Mouse (Mus musculus) lung, adult 10 weeks (tissue): ENCODE measurements around the gene Ppp4r1. TPM values are rescaled to one million over a fixed set of nuclear protein-coding genes. Genes with fewer than 3 reads are reported as not detected.

Source experiments
- polyA plus RNA-seq: library from polyadenylated mRNA; stranded (reverse); fragments of 350-450 nt; fragmentation: Illumina TruSeq; extraction: RNeasy Lipid Tissue Mini Kit (QIAGEN cat#74804); gene quantifications from one replicate; pipeline ENCODE4 v1.2.3, GENCODE M21; 2014; ENCODE audit warnings: low read depth, low replicate concordance; ENCODE audit not compliant: insufficient read depth

The Ppp4r1 gene
- polyA plus RNA-seq = 22.6 TPM

DNA sequence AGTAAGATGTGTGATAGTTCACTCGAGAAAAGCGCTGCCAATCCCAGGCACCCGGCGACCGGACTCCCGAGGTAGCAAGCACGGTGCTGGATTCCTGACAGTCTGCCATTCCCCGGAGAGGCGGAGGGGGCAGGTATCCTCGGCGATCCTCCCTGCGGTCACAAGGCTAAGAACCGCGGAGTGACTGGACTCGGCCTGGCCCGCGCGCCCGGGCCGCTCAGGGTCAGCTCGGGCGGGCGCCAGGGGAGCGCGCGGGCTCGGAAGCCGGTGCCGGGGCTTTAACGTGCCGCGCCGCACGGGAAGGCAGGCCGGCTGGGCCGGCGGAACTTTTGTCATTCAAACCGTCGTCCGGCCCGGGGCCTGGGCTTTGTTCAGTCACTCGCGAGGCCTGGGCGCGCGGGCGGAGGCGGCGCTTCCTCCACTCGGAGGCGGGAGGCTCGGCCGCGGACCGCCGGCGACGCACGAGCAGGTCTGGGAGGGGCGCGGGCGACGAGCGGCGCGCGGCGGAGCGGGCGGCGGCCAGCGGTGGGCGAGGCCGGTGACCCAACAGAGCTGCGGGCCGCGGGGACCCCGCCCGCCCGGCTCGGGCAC is at the start of gene Ppp4r1:
TSS of gene Ppp4r1 (plus strand) at position 23 of the 591 bp plus-strand sequence.

DNA sequence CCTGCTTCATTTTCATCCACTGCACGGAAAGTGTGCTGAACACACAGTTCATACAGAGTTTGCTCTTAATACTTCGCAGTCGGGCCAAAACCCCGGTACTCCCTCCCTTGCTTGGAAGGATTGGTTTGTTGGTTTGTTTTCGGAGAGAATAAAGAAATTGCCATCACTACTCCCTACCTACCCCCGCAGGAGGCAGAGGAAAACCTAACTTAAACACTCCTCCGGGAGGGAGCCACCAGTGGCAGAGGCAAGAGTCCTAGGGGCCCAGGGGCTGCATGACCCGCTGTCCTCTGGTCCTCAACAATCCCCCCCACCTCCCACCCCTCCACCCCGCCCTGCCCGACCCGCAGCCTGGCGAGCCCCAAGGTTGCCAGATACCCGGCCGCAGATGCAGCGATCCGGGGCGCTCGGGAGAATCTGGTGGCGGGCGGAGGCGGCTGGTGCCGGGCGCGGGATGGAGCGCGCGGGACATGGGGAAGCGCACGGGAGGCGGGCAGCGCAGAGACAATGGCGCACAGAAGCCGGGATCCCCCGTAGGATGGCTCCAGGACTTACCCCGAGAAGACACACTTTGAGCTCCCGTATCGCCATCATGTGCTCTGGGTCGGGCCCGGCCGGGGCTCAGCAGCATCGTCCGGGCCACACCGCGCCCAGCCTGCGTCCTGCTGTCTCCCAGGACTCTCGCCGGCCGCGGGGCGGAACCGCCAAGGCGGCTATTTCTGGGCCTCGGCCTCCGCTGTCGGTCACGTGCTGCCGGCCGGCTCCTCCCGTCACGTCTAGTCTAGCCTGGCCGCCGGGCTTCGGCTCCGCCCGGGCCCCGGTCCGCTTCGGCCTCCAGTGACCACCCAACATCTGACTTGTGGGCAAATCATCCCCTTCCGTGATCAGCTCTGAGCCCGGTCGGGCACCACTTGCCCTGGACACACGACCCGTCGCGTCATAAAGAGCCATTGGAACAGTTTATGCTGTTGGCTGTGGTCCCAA is 10.1 kb upstream of the Ppp4r1 start, which contains the start of gene Rab31:
TSS of gene Rab31 (minus strand) at position 802 of the 984 bp plus-strand sequence.

DNA sequence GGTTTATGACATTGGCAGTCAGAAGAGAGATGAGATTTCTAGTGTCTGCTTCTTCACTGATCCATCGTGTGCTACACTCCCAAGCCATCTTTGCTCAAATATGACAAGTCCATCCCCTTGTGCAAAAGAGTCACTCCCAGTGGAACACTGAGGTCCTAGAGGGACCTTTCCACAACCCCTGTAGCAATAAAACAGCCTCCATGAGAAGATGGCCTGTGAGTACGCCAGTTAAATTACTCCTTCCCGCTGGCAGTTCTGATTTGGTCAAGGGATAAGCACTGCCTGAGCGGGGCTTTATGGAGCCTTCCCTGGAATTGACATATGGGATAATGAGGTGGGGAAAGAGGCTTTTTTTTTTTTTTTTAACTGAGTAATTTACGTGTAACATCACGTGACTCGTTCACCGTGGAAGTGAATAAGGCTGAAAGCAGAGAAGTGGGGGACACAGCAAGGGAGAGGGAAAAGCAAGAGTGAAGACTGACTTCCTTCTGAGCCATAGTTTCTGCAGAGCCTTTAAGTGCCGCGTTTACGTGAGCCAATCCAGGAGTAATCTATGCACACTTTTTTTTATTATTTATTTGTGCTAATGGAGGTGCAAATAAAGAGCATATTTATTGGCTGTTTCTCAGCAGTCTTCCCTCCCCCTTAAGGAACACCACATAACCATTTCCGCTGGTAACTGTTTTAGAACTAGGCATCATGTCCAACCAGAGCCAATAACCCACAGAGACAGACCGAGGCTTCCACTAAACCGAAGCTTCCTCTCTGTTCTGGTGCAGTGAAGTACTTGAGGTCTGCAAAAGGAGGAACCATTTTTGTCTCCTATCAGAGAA is 103.5 kb downstream of the Ppp4r1 start, which contains the start of gene Ralbp1:
TSS of gene Ralbp1 (minus strand) at position 102 of the 833 bp plus-strand sequence.

Other genes starting within 250 kb of the Ppp4r1 start
- gene Tmem232, start 241.8 kb upstream of the Ppp4r1 start, polyA plus RNA-seq = 3.3 TPM
- gene Vapa, start 169.0 kb upstream of the Ppp4r1 start, polyA plus RNA-seq = 98.0 TPM
- gene Txndc2, start 140.4 kb upstream of the Ppp4r1 start, polyA plus RNA-seq = 0.12 TPM
- gene Rab31, start 9.8 kb upstream of the Ppp4r1 start, polyA plus RNA-seq = 25.5 TPM
- gene Ralbp1, start 103.2 kb downstream of the Ppp4r1 start, polyA plus RNA-seq = 44.4 TPM
- gene Twsg1, start 168.7 kb downstream of the Ppp4r1 start, polyA plus RNA-seq = 64.7 TPM